Mouse (Mus musculus) cerebellum, adult 11-12 months (tissue): Measurements from ENCODE around the gene Mrfap1.

Experiments used
- DNase-seq: peaks from one replicate; pipeline ENCODE4 v3.0.0; 2022

Mrfap1 gene

DNA sequence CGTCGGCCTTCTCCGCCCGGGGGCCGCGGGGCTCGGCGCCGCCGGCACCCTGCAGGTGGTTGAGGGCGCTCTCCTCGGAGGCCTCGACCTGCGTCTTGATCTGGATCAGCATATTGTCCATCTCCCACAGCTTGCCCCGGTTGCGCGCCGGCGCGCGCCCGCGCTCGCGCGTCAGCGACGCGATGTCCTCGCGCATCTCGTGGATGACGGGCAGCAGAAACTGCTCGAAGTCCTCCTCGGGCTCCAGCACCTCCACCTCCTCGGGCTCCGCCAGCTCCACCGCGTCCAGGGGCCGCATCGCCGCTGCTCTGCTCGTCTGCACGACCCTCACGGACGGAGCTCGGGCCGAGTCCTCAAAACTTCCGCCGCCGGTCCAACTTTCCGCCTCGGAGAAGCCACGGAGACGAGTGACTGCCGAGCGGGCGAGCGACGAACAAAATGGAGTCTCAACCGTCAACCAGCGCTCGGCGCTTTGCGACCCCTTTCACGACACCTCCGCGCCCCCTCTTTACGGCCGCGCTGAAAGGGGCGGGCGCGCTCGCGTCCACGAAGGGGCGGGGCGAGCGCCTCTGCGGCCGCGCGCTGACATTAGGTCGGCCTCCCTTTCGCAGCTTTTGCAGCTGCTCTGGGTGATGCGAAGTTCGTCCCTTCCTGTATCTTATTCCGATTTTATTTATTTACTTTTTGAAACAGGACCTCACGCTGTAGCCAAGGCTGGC lies at the start of gene Mrfap1:
Gene Mrfap1, minus strand, starts transcription at position 477 of the 719 bp plus-strand sequence.
- DNase-seq = peak; percentile 93

DNA sequence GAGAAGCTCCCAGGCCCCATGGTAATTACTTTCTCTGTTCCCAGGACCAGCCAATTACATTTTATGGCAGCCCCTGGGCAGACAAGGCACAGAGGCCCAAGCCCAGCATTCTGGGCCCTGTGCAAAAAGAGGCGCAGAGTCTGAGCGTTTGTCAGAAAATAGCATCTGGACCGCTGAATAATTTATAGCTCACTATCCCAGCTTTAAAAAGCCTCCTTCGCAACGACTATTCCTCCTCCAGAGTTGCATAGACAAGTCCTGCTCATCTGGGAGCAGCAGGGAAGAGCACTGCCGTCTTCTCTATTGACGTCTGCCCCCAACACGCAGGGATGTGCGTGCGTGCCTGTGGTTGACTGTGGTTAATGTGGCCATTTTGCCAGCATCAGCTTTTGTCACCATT lies 47.9 kb upstream of the Mrfap1 start:
- no peak for DNase-seq

DNA sequence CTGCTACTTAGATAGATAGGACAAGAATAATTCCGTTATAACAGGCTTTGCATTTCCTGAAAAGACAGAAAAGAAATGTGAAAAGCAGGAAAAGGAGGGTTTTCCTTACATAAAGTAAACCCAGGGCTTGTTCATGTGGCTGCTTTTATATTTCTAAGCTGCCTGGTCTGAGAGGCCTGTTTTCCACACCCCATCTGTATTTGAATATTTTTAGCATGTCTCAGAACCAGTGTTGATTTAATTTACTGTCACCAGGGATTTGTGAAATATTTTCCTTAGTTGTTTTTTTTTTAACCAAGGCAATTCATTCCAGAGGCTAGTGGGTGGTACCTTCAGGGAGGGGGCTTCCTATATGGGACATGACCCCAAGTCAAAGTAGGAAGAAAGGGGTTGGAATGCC lies 45.1 kb upstream of the Mrfap1 start:
- DNase-seq = no peak

DNA sequence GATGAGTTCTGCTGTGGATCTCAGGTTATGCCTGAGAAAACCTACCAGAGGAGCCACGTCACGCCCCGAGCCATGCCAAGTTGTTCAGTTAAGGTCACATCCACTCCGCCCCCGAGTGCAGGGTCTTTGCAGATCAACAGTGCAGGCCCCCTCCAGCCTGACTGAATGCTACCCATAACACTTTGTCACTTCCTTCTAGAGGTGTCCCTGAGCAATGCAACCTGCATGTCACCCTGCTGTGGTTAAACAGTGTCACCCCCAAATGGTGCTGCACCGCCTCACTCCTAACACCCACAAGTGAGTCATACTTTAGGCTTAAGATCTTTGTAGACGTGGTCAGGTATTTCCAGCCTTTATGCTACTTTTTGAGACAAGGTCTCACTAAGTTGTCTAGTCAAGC lies 43.5 kb upstream of the Mrfap1 start:
- DNase-seq = no peak

DNA sequence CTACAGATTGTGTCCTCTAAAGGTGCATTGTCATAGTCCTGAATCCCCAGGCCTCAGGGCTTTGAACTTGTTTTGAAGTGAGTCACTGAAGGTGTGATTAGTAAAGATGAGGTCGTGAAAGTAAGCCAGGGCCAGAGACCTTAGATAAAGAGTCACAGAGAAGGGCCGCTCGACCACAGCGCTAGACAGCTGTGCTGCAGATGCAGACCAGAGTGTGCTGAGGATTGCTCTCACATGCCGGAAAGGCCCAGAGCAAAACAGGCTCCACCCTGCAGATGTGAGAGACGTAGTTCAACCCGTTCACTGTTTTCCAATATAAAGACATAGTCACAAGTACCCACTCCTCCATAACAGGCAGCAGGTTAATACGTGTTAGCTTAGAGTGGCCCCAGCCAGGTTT lies 43.0 kb upstream of the Mrfap1 start:
- no peak for DNase-seq

GRCm38 (mm10) chr5:36839032-36839431 lies 42.5 kb upstream of the Mrfap1 start:
- peak; percentile 83 for DNase-seq

- DNase-seq = peak; percentile 78
These were observed 39.4 kb upstream of the Mrfap1 start for GRCm38 (mm10) chr5:36835933-36836332.

GRCm38 (mm10) chr5:36831272-36831671 lies 34.7 kb upstream of the Mrfap1 start:
- DNase-seq = peak; percentile 55

- peak; percentile 86 for DNase-seq
These were observed 33.6 kb upstream of the Mrfap1 start, which contains the start of gene Man2b2 for GRCm38 (mm10) chr5:36829913-36830879. Gene Man2b2 (minus strand): TSS chr5:36830653.

- no peak for DNase-seq
These were observed 32.5 kb upstream of the Mrfap1 start for GRCm38 (mm10) chr5:36829098-36829497.

DNA sequence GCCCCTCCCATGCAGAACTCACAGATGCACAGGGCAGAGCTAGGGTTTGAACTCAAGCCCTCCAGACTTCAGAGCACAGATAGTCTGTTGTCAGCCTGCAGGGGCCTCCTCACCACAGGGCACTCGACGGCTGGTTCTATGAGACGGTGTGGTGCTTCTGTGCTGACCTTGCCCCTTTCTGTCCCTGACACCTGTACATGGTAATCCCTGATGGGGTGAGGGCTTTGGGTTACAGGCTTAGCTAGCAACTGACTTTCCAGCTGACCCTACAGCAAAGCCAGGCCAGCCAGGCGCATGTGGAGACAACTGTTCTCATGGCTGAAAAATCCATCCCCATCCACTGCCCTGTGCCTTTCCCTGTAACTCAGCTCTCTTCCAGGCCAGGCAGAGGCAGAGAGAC lies 26.3 kb upstream of the Mrfap1 start:
- DNase-seq = no peak

GRCm38 (mm10) chr5:36820142-36820541 lies 23.6 kb upstream of the Mrfap1 start:
- DNase-seq = peak; percentile 47

- DNase-seq = no peak
These were observed 23.2 kb upstream of the Mrfap1 start for GRCm38 (mm10) chr5:36819742-36820141.

- no peak for DNase-seq
These were observed 21.2 kb upstream of the Mrfap1 start for GRCm38 (mm10) chr5:36817738-36818137.

DNA sequence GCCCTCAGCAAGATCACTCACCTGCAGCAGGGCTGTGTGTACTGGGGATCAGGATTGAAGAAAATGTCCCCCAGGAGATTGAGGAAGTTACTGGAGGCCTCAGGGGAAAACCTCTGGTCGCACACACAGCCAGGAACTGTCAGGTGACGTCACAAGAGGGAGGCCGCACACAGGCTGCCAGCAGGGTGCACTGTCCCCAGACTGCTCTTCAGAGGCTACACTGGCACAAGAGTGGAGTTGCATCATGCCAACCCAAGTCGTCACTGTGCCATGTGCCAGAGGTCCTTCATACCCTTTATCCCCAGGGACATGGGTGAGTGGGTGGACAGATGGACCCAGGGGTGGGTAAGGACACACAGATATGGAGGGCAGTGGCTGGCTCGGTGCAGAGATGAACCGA lies 18.0 kb upstream of the Mrfap1 start:
- no peak for DNase-seq

GRCm38 (mm10) chr5:36811413-36811812 lies 14.8 kb upstream of the Mrfap1 start:
- peak; percentile 65 for DNase-seq

- DNase-seq = no peak
These were observed 14.1 kb upstream of the Mrfap1 start for GRCm38 (mm10) chr5:36810634-36811033.

GRCm38 (mm10) chr5:36809123-36809522 lies 12.6 kb upstream of the Mrfap1 start:
- DNase-seq = no peak

GRCm38 (mm10) chr5:36807106-36807505 lies 10.5 kb upstream of the Mrfap1 start:
- no peak for DNase-seq

GRCm38 (mm10) chr5:36797291-36797690 lies 719 bp upstream of the Mrfap1 start:
- DNase-seq = no peak

GRCm38 (mm10) chr5:36795647-36796295 lies 801 bp downstream of the Mrfap1 start:
- DNase-seq = peak; percentile 78

- DNase-seq = no peak
These were observed 4.7 kb downstream of the Mrfap1 start for GRCm38 (mm10) chr5:36791861-36792260.

GRCm38 (mm10) chr5:36786052-36786451 lies 10.5 kb downstream of the Mrfap1 start:
- DNase-seq = no peak
